Comparison of ENCODE assay signal across 23 mouse cellular contexts in the genomic region with DNA sequence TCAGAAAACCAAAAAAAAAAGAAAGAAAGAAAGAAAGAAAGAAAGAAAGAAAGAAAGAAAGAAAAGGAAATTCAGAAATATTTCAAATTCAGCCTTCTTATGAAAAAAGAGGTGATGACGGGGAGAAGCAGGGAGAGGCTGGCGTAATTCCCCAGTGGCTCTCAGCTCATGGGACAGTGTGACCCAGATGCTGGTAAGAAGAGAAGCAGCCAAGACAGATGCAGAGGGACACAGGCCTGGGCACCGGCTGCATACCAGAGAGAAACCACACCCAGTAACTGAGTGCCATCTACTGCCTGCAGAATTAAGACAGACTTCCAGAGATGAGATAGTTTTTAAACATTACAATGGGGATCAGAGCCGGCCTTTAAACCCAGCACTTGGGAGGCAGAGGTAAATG.
"Had no signal": no experiment of that assay in that cellular context is flagged by ENCODE, and none has a peak within 500 bp of the region (broad histone marks: within the 10 kb centered on the region; RNA-seq: fewer than 3 reads in every experiment).

No protein-coding gene starts in this region.

- H3K27ac ChIP-seq: heart, adult 2 months; heart, embryonic 13.5 days; heart, embryonic 15.5 days; hindbrain, embryonic 13.5 days; hindbrain, embryonic 15.5 days; hindbrain, postnatal 0 days; kidney, embryonic 15.5 days; kidney, postnatal 0 days; limb, embryonic 13.5 days; limb, embryonic 15.5 days; liver, embryonic 12.5 days; liver, embryonic 14.5 days had no signal

- DNase-seq: heart, adult 11 months; heart, adult 2 months; heart, postnatal 14 days; heart, postnatal 36 days; kidney, adult 11 months; kidney, adult 2 months; kidney, adult 9 months; kidney, postnatal 14 days; kidney, postnatal 36 days; layer of hippocampus, adult 9-11 months; layer of hippocampus, postnatal 36 days; left cerebral cortex, postnatal 4 days had no signal

- H3K4me3 ChIP-seq: heart, adult 2 months; heart, embryonic 13.5 days; heart, embryonic 15.5 days; hindbrain, embryonic 13.5 days; hindbrain, embryonic 15.5 days; kidney, embryonic 15.5 days; limb, embryonic 13.5 days; limb, embryonic 15.5 days; liver, embryonic 12.5 days had no signal
